Mouse (Mus musculus) stomach, adult 2 months (tissue): ENCODE data around the gene Lrrc74a. TPM values are rescaled to one million over a fixed set of nuclear protein-coding genes. Genes with fewer than 3 reads are reported as not detected.

Source experiments
- polyA plus RNA-seq: library from polyadenylated mRNA; depleted of rRNA; stranded (reverse); fragments of >200 nt; gene quantifications from 2 replicates; pipeline ENCODE4 v1.2.3, GENCODE M21; 2012; rRNA removed

Gene Lrrc74a
- not detected in 2 replicates for polyA plus RNA-seq

GRCm38 (mm10) chr12:86734319-86734810, at the start of gene Lrrc74a:
Gene Lrrc74a (plus strand): TSS chr12:86734369.

GRCm38 (mm10) chr12:86726120-86726640, 8.0 kb upstream of the Lrrc74a start, which contains the start of gene Angel1:
Gene Angel1 (minus strand): TSS chr12:86726460.

Other genes starting within 250 kb of the Lrrc74a start
- gene Vash1, start 55.7 kb upstream of the Lrrc74a start, polyA plus RNA-seq, result 0.79 and 1.3 TPM in 2 replicates
- gene Angel1, start 7.9 kb upstream of the Lrrc74a start, polyA plus RNA-seq, result 2.7 and 3.4 TPM in 2 replicates
- gene Irf2bpl, start 150.4 kb downstream of the Lrrc74a start, polyA plus RNA-seq, result 20.0 and 29.7 TPM in 2 replicates
- 10.7 and 10.8 TPM in 2 replicates for gene Cipc, start 212.7 kb downstream of the Lrrc74a start, polyA plus RNA-seq